Mouse (Mus musculus) brown adipose tissue, adult 24 weeks (tissue): ENCODE measurements at regions not wholly inside any gene's neighbourhood (a gene's known extent, or its start where the extent isn't known, plus 50 kb on each side); places are given as distances from the start of the nearest gene placed in this dataset.
"Not testable (repeated sequence)": the region's sequence is repeated elsewhere in the genome, so short reads cannot be mapped to it uniquely, and the experiment has no call there.

Source experiments
- H3K27ac ChIP-seq: fragments of 200-500 bp; replicated peaks from 2 replicates; pipeline ENCODE4 v1.5.1; 2012; ENCODE audit warnings: low read depth, mild to moderate bottlenecking, low read length
- H3K4me1 ChIP-seq: fragments of 200-500 bp; 2 replicates; pipeline ENCODE4 v1.6.1; 2012; ENCODE audit warnings: low read length, mixed read lengths; ENCODE audit not compliant: control insufficient read depth, insufficient read depth, insufficient read length
- H3K4me3 ChIP-seq: fragments of 200-500 bp; 2 replicates; pipeline ENCODE4 v1.5.1; 2012; ENCODE audit warnings: low read depth, mild to moderate bottlenecking, low read length, moderate library complexity; ENCODE audit not compliant: insufficient read depth

GRCm38 (mm10) chr10:120679982-120680381, 203.7 kb upstream of the Hmga2 start:
- H3K4me3 ChIP-seq: no peak overlapping the region
- no peaks in the 10 kb centered on the region for H3K4me1 ChIP-seq
- no peak overlapping the region for H3K27ac ChIP-seq

GRCm38 (mm10) chr10:120678277-120678676, 202.0 kb upstream of the Hmga2 start:
- Histone ChIP-seq H3K27ac (no peak overlapping the region), H3K4me1 (no peaks in the 10 kb centered on the region)

GRCm38 (mm10) chr10:120675369-120675768, 199.1 kb upstream of the Hmga2 start:
- Histone ChIP-seq H3K27ac (no peak overlapping the region), H3K4me3 (no peak overlapping the region), H3K4me1 (no peaks in the 10 kb centered on the region)

More at GRCm38 (mm10) chr10:120678277-120678676, 202.0 kb upstream of the Hmga2 start:
- no peak overlapping the region for H3K4me3 ChIP-seq

GRCm38 (mm10) chr10:120674321-120675045, 198.2 kb upstream of the Hmga2 start:
- Histone ChIP-seq H3K4me1 (no peaks in the 10 kb centered on the region), H3K4me3 (no peak overlapping the region), H3K27ac (no peak overlapping the region)

GRCm38 (mm10) chr10:120667678-120668031, 191.4 kb upstream of the Hmga2 start:
- H3K4me3 ChIP-seq, H3K27ac ChIP-seq, H3K4me1 ChIP-seq: not testable (repeated sequence)

GRCm38 (mm10) chr10:120666985-120667677, 190.9 kb upstream of the Hmga2 start:
- no peak overlapping the region for H3K4me3 ChIP-seq
- no peak overlapping the region for H3K27ac ChIP-seq
- H3K4me1 ChIP-seq: no peaks in the 10 kb centered on the region

- no peak overlapping the region for H3K4me3 ChIP-seq
- H3K27ac ChIP-seq: no peak overlapping the region
- H3K4me1 ChIP-seq: no peaks in the 10 kb centered on the region
Observed at GRCm38 (mm10) chr10:120666202-120666860, 190.1 kb upstream of the Hmga2 start.

- H3K4me3 ChIP-seq: no peak overlapping the region
- H3K4me1 ChIP-seq: no peaks in the 10 kb centered on the region
- no peak overlapping the region for H3K27ac ChIP-seq
Observed at GRCm38 (mm10) chr10:120665670-120666069, 189.4 kb upstream of the Hmga2 start.

GRCm38 (mm10) chr10:120664419-120664818, 188.2 kb upstream of the Hmga2 start:
- H3K4me3 ChIP-seq: no peak overlapping the region

GRCm38 (mm10) chr10:120663396-120663795, 187.1 kb upstream of the Hmga2 start:
- H3K4me3 ChIP-seq: no peak overlapping the region
- no peak overlapping the region for H3K27ac ChIP-seq
- no peaks in the 10 kb centered on the region for H3K4me1 ChIP-seq

More at GRCm38 (mm10) chr10:120664419-120664818, 188.2 kb upstream of the Hmga2 start:
- no peaks in the 10 kb centered on the region for H3K4me1 ChIP-seq
- no peak overlapping the region for H3K27ac ChIP-seq

- no peak overlapping the region for H3K27ac ChIP-seq
- H3K4me3 ChIP-seq: no peak overlapping the region
- H3K4me1 ChIP-seq: no peaks in the 10 kb centered on the region
Observed at GRCm38 (mm10) chr10:120660503-120660902, 184.2 kb upstream of the Hmga2 start.

- Histone ChIP-seq H3K4me3 (no peak overlapping the region), H3K4me1 (no peaks in the 10 kb centered on the region), H3K27ac (no peak overlapping the region)
Observed at GRCm38 (mm10) chr10:120655238-120655931, 179.1 kb upstream of the Hmga2 start.

- H3K4me3 ChIP-seq: no peak overlapping the region
- H3K4me1 ChIP-seq: no peaks in the 10 kb centered on the region
- H3K27ac ChIP-seq: no peak overlapping the region
Observed at GRCm38 (mm10) chr10:120652525-120653215, 176.4 kb upstream of the Hmga2 start.

- Histone ChIP-seq H3K4me1 (no peaks in the 10 kb centered on the region), H3K27ac (no peak overlapping the region), H3K4me3 (no peak overlapping the region)
Observed at GRCm38 (mm10) chr10:120651845-120652244, 175.6 kb upstream of the Hmga2 start.

GRCm38 (mm10) chr10:120650336-120650735, 174.1 kb upstream of the Hmga2 start:
- Histone ChIP-seq H3K4me1 (no peaks in the 10 kb centered on the region), H3K4me3 (no peak overlapping the region), H3K27ac (no peak overlapping the region)
